Mouse (Mus musculus) ovary, postnatal 36 days (tissue): ENCODE results near the gene Tesk1.
A peak's percentile ranks its signal among the peaks of the same experiment; 100 is the strongest.

Experiments used
- DNase-seq: peaks from one replicate; pipeline ENCODE4 v3.0.0; 2022; ENCODE audit warnings: low spot score, mixed read lengths

The Tesk1 gene

GRCm38 (mm10) chr4:43419801-43420281 lies 21.9 kb upstream of the Tesk1 start:
- DNase-seq = peak; percentile 8

GRCm38 (mm10) chr4:43420305-43420704 lies 21.4 kb upstream of the Tesk1 start:
- DNase-seq = peak; percentile 65

DNA sequence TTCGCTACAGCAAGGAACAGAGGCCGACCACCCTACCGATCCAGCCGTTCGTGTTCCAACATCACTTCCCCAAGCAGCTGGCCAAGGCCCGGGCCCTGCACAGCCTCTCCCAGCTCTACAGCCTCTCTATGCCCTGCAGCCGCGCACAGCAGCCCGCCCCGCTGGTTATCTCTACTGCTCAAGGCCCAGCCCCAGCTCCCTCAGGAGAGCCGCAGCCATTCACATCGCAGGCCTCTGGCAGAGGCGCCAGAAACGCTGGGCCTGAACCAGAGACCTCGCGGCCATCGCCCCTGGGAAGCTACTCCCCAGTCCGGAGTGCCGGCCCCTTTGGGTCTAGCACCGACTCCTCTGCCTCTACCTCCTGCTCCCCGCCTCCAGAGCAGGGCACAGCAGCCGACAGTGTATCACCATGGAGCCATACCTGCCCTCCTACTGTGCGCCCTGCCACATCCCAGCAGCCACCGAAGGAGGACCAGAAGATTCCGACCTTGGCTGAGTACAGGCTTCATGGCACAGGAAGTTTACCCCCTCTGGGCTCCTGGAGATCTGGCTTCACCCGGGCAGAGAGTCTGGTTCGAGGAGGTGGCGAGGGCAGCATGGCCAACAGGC lies 20.0 kb upstream of the Tesk1 start:
- DNase-seq = peak; percentile 21

- peak; percentile 21 for DNase-seq
Measured at GRCm38 (mm10) chr4:43423267-43423934, 18.3 kb upstream of the Tesk1 start.

GRCm38 (mm10) chr4:43424072-43424471 lies 17.7 kb upstream of the Tesk1 start:
- no peak for DNase-seq

- peak; percentile 9 for DNase-seq
Measured at GRCm38 (mm10) chr4:43425197-43425596, 16.5 kb upstream of the Tesk1 start.

- DNase-seq = peak; percentile 8
Measured at GRCm38 (mm10) chr4:43425648-43426380, 15.9 kb upstream of the Tesk1 start.

DNA sequence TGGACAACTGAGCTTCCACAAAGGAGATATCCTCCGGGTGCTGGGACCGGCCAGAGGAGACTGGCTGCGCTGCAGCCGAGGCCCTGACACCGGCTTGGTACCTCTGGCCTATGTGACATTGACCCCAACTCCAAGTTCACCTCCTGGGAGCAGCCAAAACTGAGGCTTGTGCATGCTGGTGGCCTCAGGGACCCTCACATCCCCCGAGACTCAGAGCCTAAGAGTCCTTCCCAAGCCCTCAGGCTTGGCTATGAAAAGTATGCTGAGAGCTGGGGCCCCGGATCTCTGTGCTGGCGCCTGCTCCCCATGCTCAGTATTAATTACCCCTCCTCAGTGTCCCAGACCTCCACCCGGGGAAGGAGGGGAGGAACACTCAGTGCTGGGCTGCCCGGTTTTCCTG lies 15.3 kb upstream of the Tesk1 start:
- no peak for DNase-seq

DNA sequence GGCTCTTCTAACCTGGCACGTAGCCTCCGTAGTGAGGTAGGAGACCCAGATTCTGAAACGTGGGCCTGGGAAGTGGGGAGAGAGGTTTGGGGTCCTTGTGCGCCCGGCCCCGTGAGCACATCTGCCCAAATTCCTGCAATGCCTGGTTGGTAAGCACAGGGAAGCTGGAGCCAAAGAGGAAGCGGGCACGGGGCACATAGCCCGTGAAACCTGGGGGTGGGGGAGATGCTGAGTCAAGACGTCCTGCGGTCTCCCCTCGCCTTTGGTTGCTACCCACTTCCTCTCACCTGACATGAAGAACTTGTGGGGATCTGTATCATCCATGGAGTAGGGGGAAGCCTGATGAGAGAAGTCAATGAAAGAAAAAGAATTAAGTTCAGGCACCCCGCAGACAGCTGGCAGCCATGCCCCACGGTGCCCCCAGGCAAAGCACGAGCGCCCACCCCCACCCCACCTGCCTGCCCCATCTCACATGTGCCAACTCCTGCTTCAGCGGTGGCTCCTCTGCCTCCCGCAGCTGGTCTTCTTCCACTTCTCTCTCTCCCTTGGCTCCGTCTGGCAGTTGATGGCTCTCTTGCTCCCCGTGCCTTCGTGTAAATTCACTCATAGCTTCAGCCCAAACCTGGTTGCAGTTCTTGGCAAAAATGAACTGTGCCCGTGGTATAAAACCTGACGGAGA lies 14.1 kb upstream of the Tesk1 start:
- DNase-seq = peak; percentile 5

GRCm38 (mm10) chr4:43428180-43428861 lies 13.4 kb upstream of the Tesk1 start:
- DNase-seq = peak; percentile 11

- DNase-seq = no peak
Measured at GRCm38 (mm10) chr4:43428946-43429345, 12.8 kb upstream of the Tesk1 start, which contains the start of gene Fam166b. TSS of gene Fam166b (minus strand) at chr4:43429134.

- peak; percentile 70 for DNase-seq
Measured at GRCm38 (mm10) chr4:43431690-43432089, 10.0 kb upstream of the Tesk1 start.

GRCm38 (mm10) chr4:43432832-43433231 lies 8.9 kb upstream of the Tesk1 start:
- DNase-seq = no peak

- DNase-seq = peak; percentile 99
Measured at GRCm38 (mm10) chr4:43442044-43442443, 305 bp downstream of the Tesk1 start.

- peak; percentile 81 for DNase-seq
Measured at GRCm38 (mm10) chr4:43442456-43443361, 970 bp downstream of the Tesk1 start.

DNA sequence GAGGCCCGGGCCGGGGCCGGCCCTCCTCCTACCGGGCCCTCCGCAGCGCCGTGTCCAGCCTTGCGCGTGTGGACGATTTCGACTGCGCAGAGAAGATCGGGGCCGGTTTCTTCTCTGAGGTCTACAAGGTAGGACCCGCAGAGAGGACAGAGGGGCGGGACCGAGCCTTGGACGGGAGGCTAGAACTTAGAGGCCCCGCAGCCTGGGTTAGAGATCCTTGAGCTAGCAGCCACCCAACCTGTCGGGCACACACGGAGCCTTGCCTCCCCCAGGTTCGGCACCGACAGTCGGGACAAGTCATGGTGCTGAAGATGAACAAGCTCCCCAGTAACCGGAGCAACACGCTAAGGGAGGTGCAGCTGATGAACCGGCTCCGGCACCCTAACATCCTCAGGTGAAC lies 1.8 kb downstream of the Tesk1 start:
- DNase-seq = no peak

DNA sequence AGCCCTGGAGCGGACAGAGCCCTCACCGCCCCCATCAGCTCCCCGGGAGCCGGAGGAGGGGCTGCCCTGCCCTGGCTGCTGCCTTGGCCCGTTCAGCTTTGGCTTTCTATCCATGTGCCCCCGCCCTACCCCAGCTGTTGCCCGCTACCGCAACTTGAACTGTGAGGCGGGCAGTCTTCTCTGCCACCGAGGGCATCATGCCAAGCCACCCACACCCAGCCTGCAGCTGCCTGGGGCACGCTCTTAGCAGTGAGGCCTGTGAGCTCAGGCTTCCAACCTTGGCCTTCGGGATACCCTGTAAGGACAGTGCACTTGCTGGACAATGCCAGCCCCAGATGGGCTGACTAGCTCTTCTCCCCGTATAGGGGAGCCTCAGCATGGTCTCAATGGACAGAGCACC lies 5.5 kb downstream of the Tesk1 start:
- DNase-seq = peak; percentile 73

DNA sequence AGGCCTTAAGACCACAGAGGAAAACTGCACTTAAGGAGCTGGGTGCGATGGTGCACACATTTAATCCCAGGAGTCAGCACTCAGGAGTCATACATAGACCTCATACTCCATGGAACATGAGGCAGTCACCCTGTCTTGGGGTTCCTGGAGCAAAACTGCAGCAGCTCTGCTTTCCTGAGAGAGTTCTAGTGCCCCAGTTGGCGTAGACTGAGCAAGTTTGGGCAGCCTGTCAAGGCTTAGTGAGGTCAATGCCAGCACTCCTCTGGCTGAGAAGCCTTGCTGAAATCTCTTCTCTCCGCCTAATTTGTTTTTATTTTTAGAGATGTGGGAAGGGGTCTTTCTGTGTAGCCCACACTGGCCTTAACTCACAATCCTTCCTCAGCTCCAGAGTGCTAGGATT lies 6.8 kb downstream of the Tesk1 start:
- no peak for DNase-seq

DNA sequence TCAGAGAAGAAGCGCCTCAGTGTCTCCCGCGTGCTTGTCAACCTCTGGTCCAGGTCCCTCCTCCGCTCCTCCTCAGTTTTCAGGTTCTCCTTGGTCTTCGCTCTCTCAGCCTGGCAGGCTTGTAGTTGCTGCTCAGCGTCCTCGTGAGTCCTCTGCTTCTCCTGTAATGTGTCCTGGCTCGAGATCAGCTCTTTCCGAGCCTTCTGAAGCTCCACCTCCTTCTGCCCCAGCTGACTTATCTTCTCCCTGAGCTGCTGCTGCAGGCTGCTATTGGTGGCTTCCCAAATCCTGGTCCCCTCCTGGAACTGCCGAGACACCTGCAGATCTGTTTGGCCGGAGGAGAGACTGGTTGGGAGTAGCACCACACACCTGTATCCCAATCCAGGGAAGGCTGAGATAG lies 10.6 kb downstream of the Tesk1 start:
- no peak for DNase-seq

GRCm38 (mm10) chr4:43453413-43453812 lies 11.7 kb downstream of the Tesk1 start:
- no peak for DNase-seq
